18 mouse cellular contexts compared by ENCODE assay signal in genomic region chr6:86736830-86737229, GRCm38 (mm10).
"Had no signal": no experiment of that assay in that cellular context is flagged by ENCODE, and none has a peak within 500 bp of the region (broad histone marks: within the 10 kb centered on the region; RNA-seq: fewer than 3 reads in every experiment).

No protein-coding gene starts in this region.

- H3K4me3 ChIP-seq: left cerebral cortex, adult 2 months; limb, embryonic 10.5 days; liver, embryonic 15.5 days; midbrain, embryonic 10.5 days; neural tube, embryonic 13.5 days had no signal

- H3K4me2 ChIP-seq: liver, embryonic 11.5 days; liver, embryonic 15.5 days; neural tube, embryonic 13.5 days had no signal

- H3K9ac ChIP-seq: liver, embryonic 15.5 days; neural tube, embryonic 13.5 days had no signal

- ATAC-seq: lung, postnatal 0 days had no signal

- H3K27ac ChIP-seq: left cerebral cortex, adult 2 months; limb, embryonic 10.5 days; liver, embryonic 15.5 days; midbrain, embryonic 10.5 days; neural tube, embryonic 13.5 days had no signal

- H3K9me3 ChIP-seq: limb, embryonic 10.5 days; liver, embryonic 15.5 days; midbrain, embryonic 10.5 days; neural tube, embryonic 13.5 days had no signal

- H3K27me3 ChIP-seq: liver, embryonic 15.5 days; neural tube, embryonic 13.5 days had no signal

- H3K36me3 ChIP-seq: limb, embryonic 10.5 days; midbrain, embryonic 10.5 days; neural tube, embryonic 13.5 days had no signal

- DNase-seq: kidney, adult 9 months; kidney, postnatal 10 days; kidney, postnatal 4 days; lung, adult 2 months; lung, postnatal 36 days; midbrain, embryonic 14.5 days; retina, postnatal 1 day; right cerebral cortex, postnatal 4 days; spleen, adult 18-20 months; thymus, adult 18-20 months; thymus, postnatal 14 days had no signal
